Mouse (Mus musculus): Measurements from ENCODE around the gene Ccdc73. TPM values are rescaled to one million over a fixed set of nuclear protein-coding genes. Genes with fewer than 3 reads are reported as not detected.

The Ccdc73 gene
- total and polyA plus RNA-seq, 3 experiments: 2.2 to 5.1 (median 2.2) TPM

Other genes starting within 250 kb of the Ccdc73 start
- 10.1 and 11.7 TPM in 2 replicates for gene Tcp11l1, start 155.6 kb upstream of the Ccdc73 start, total RNA-seq (2012; rRNA removed)
- gene Tcp11l1, start 155.6 kb upstream of the Ccdc73 start, total RNA-seq (2014; rRNA removed): 1.1 and 2.9 TPM in 2 replicates
- 3.6 and 3.8 TPM in 2 replicates for gene Tcp11l1, start 155.6 kb upstream of the Ccdc73 start, polyA plus RNA-seq (2012; ENCODE audit: insufficient read length, low read depth)
- gene Pin1rt1, start 151.4 kb upstream of the Ccdc73 start, total RNA-seq (2012; rRNA removed): not detected in 2 replicates
- gene Pin1rt1, start 151.4 kb upstream of the Ccdc73 start, total RNA-seq (2014; rRNA removed): not detected in 2 replicates
- gene Pin1rt1, start 151.4 kb upstream of the Ccdc73 start, polyA plus RNA-seq (2012; ENCODE audit: insufficient read length, low read depth): not detected in 2 replicates
- 4.3 and 5.0 TPM in 2 replicates for gene Depdc7, start 124.9 kb upstream of the Ccdc73 start, total RNA-seq (2012; rRNA removed)
- gene Depdc7, start 124.9 kb upstream of the Ccdc73 start, total RNA-seq (2014; rRNA removed): 0.32 and 1.00 TPM in 2 replicates
- 0.63 and 0.81 TPM in 2 replicates for gene Depdc7, start 124.9 kb upstream of the Ccdc73 start, polyA plus RNA-seq (2012; ENCODE audit: insufficient read length, low read depth)
- 3.3 and 3.7 TPM in 2 replicates for gene Qser1, start 51.0 kb upstream of the Ccdc73 start, total RNA-seq (2012; rRNA removed)
- 6.3 and 6.8 TPM in 2 replicates for gene Qser1, start 51.0 kb upstream of the Ccdc73 start, total RNA-seq (2014; rRNA removed)
- 9.5 and 10.2 TPM in 2 replicates for gene Qser1, start 51.0 kb upstream of the Ccdc73 start, polyA plus RNA-seq (2012; ENCODE audit: insufficient read length, low read depth)
- gene Prrg4, start 17.9 kb upstream of the Ccdc73 start, total RNA-seq (2012; rRNA removed): 18.3 and 21.0 TPM in 2 replicates
- gene Prrg4, start 17.9 kb upstream of the Ccdc73 start, total RNA-seq (2014; rRNA removed): 24.4 and 24.7 TPM in 2 replicates
- gene Prrg4, start 17.9 kb upstream of the Ccdc73 start, polyA plus RNA-seq (2012; ENCODE audit: insufficient read length, low read depth): 11.0 and 13.9 TPM in 2 replicates
- gene Eif3m, start 149.3 kb downstream of the Ccdc73 start, total RNA-seq (2012; rRNA removed): 273 and 298 TPM in 2 replicates
- 558 and 637 TPM in 2 replicates for gene Eif3m, start 149.3 kb downstream of the Ccdc73 start, total RNA-seq (2014; rRNA removed)
- gene Eif3m, start 149.3 kb downstream of the Ccdc73 start, polyA plus RNA-seq (2012; ENCODE audit: insufficient read length, low read depth): 233 and 268 TPM in 2 replicates
- gene Gm11060, start 224.2 kb downstream of the Ccdc73 start, total RNA-seq (2012; rRNA removed): not detected in 2 replicates
- gene Gm11060, start 224.2 kb downstream of the Ccdc73 start, total RNA-seq (2014; rRNA removed): not detected in 2 replicates
- gene Gm11060, start 224.2 kb downstream of the Ccdc73 start, polyA plus RNA-seq (2012; ENCODE audit: insufficient read length, low read depth): not detected in 2 replicates

Data from CH12.LX (cell line).